Mouse (Mus musculus) stomach, adult 2 months (tissue): ENCODE measurements around the gene Abcb1b. TPM values are rescaled to one million over a fixed set of nuclear protein-coding genes. Genes with fewer than 3 reads are reported as not detected.

ENCODE experiments used
- polyA plus RNA-seq: library from polyadenylated mRNA; depleted of rRNA; stranded (reverse); fragments of >200 nt; gene quantifications from 2 replicates; pipeline ENCODE4 v1.2.3, GENCODE M21; 2012; rRNA removed

Gene Abcb1b
- 0.09 and 0.49 TPM in 2 replicates for polyA plus RNA-seq

GRCm38 (mm10) chr5:8797987-8798751, at the start of gene Abcb1b:
TSS of gene Abcb1b (plus strand) at chr5:8798147.

GRCm38 (mm10) chr5:8893300-8894103, 95.6 kb downstream of the Abcb1b start, which contains the start of gene Abcb4:
TSS of gene Abcb4 (plus strand) at chr5:8893717.

Other genes starting within 250 kb of the Abcb1b start
- 0.08 and 0.14 TPM in 2 replicates for gene Rundc3b, start 175.2 kb upstream of the Abcb1b start, polyA plus RNA-seq
- 0.20 and 0.73 TPM in 2 replicates for gene Abcb1a, start 138.1 kb upstream of the Abcb1b start, polyA plus RNA-seq
- 0.03 TPM in 1 of 2 replicates, not detected in the other for gene Abcb4, start 95.6 kb downstream of the Abcb1b start, polyA plus RNA-seq
- gene Crot, start 199.2 kb downstream of the Abcb1b start, polyA plus RNA-seq = 2.4 and 3.4 TPM in 2 replicates